Mouse (Mus musculus) layer of hippocampus, postnatal 10 days (tissue): Measurements from ENCODE around the gene Tapbpl. TPM values are rescaled to one million over a fixed set of nuclear protein-coding genes. Genes with fewer than 3 reads are reported as not detected.

Experiments used
- DNase-seq, 2 experiments: peaks; one replicate each; pipeline ENCODE4 v3.0.0; 2021; ENCODE audit warnings: low spot score in 2 of 2
- total RNA-seq, 2 experiments: library from RNA; stranded (reverse); gene quantifications; 2 replicates each; pipeline ENCODE4 v1.2.3; 2021

The Tapbpl gene
- total RNA-seq, 2 experiments from 2014 or later: 2.9 to 3.0 TPM

DNA sequence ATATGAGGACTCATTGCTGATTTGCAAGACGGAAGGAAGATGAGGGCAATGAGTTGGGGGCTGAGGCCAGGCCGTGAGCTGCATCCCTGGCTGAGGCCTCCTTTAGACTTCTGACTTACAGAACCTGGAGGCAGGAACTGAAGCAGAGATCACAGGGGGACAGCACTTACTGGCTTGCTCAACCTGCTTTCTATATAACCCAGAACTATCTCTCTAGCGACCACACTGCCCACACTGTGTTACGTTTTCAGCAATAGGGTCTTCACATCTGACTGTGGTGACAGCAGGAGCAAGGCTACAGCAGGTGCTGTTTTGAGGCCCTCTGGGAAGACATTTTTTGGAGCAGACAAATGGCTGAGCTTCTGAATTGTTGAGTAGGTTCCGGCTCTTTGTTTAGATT, 9.0 kb upstream of the Tapbpl start:
- DNase-seq: no peak

DNA sequence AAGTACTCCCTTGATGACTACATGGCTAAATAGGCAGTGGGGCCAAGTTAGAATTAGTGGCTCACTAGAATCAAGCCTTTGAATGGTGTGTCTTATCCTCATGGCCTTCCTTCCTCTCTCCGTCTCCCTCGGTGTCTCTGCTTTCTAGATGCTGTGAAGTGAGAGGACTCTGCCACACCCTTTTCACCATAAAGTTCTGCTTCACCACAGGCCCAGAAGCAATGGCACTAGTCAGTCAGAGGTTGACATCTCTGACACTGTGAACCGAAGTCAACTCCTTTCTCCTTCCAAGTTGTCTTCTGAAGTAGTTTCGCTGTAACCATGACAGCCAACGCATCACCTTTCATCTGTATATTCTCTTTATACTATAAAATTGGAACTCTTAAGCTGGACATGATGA, 7.9 kb upstream of the Tapbpl start:
- DNase-seq: no peak

DNA sequence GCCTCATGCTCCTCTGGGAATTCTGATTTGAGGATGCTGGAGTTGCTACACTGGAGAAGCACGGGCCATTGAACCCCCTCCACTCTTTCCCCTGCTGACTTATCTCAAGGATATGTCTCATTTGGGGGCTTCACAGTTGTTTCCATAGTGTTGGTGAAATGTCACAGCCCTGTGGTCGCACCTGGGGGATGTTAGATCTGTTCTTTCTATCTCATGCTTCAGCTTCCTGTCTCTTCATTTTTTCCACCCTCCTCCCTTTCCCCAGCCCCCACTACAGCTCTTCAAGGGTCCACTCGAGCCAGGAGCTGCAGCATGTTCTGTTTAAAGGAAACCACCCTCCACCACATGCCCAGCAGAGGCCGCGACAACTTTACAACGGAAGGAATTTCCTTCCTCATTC, 6.7 kb upstream of the Tapbpl start:
- DNase-seq: no peak

DNA sequence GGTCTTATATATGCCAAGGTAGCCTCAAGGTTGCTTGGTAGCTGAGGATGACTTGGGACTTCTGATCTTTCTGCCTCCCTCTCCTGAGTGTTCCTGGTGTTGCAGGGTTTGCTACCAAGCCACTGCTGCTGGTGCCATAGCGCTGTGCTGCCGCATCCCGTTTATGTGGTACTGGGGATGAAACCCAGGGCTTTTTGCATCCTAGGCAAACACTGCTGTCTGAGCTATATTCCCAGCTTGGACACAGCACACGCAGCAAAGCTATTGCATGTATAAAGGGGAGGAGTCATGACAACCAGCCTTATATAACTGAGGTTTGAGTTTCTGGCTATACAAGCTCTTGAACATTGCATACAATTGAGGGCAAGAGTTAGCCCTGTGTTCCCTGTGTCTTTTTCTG, 5.8 kb upstream of the Tapbpl start:
- DNase-seq: no peak

DNA sequence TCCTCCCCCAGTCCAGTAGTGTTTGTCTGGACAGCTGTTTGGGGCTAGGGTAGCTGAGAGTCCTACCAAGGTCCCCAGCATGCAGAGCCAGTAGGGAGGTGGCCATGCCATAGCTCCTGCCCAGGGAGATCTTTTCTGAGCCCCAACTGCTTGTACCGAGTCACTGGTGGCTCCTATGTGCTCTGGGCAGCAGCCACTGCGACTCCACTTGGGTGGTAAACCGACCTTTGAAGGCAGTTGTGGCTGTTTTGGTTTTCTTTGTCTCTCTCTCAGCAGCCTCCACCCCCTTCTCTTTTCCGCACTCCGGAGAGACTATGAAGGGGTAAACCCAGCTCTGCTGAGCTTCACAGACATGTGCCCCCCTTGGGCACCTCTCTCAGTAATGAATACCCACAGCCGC, 5.1 kb upstream of the Tapbpl start, which contains the start of gene Cd27:
Cd27 (minus strand) TSS at position 229 of the 400 bp plus-strand sequence.
- DNase-seq: no peak

DNA sequence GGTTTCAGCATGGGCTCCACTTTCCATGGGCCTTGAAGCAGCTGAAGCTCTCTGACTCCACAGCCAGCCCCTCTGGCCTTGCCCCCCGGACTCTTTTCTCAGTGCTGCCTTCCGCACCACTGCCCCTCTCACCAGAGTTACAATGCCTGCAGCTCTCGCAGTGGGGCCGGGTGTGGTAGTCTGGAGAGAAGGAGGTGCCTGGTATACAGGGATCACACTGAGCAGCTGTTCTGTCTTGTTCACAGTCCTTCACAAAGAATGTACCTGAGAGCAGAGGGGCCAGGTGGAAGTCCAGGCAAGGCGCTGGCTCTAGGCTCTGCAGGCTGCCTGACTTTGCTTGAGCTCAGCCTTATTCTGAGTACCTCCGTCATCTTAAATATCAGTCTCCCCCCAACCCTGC, 4.7 kb upstream of the Tapbpl start:
- no peak for DNase-seq

DNA sequence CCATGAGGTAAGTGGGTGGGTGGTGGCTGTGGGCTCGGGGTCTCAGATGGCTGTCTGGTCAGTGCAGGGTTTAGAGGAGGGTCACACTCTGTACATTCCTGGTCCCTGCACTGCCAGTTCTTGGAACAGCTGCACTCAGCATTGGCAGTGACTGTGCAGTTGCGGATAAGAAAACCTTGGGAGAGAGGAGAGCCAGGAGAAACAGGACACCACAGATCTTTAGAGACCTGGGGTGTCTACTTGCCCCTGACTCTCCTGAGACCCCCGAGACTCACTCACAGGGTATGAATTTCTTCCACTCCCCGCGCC, 2.8 kb upstream of the Tapbpl start:
- DNase-seq: no peak

DNA sequence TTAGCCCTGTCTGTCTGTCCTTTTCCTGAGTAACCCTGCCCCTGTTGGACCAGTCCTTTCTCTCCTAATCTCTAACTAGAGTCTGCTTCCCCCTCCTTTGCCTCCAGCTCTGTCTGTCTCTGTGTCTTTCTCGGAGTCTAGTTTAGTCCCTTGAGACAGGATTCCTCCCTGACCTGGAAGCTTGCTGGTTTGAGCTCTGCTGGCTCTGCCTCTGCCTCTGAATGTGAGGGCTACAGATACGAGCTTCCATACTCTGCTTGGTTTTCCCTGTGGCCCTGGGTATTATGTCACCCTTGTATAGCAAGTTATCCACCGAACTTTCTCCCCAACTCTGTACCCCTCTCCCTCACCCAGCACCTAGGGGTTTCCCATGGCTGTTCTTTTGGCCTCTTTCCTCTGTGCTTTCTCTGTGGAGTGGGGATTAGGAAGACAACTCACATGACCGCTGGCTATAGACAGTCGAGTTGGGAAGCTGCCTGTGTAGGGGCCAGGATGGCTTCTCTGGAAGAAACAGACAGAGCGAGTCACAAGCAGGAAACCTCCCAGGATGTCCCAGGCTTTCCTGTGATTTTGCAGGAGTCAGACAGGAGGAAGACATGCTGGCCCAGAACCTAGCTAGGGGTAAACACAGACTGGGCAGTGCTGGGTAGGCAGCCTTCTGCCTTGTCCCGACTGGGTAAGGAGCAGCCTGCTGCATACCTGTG, 2.3 kb upstream of the Tapbpl start:
- no peak for DNase-seq

DNA sequence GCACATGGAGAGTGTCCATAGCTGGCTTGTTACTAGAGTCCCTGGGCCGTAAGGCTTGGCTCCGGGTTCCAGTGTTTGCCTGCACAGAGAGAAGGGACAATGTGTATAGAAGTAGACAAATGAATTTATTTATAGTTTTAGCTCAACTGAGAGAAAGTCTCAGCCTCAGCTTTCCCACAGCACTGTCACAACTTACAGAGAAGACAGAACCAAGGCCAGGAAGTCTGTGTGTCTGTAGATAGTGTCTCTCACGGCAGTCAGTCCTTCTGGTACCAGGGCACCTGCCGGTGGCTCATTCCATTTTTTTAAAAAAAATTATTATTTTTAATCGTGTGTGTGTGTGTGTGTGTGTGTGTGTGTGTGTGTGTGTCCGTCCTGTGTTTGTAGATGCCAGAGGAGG, 856 bp upstream of the Tapbpl start:
- DNase-seq: no peak

DNA sequence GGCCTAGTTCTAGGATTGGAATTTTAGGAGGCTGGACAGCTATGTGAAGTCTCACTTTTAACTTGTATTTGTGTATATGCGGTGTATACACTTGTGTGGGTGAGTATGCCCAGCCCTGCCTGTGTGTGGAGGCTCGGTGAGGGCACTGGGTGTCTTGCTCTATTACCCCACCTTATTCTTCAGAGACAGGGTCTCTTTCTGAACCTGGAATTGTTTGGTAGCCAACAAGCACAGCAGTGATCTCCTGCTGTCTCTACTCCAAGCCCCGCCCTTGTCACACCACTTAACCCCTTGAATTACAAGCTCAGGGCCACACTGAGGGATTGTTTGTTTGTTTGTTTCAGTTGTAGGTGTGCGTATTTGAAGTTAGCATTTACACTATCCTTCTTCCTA, 381 bp upstream of the Tapbpl start:
- no peak for DNase-seq

DNA sequence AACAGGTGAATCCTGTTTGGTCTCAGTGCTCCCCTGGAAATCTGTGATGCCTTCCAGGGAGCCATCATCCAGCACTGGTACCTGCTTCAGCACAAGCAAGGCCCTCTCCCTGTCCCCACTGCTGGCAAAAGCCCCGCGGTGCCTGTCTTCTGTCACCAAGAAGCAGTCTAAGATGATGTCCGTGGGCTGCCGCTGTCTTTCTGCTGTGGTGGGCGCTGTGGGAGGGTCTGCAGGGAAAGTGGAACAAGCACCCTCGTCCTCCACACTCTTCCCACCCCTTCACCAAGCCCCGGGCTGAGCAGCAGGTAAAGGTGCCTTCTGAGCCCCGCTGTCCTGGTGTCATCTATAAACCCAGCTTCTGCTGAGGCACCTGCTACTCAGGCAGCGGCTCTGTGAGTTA, 1.1 kb downstream of the Tapbpl start:
- no peak for DNase-seq

DNA sequence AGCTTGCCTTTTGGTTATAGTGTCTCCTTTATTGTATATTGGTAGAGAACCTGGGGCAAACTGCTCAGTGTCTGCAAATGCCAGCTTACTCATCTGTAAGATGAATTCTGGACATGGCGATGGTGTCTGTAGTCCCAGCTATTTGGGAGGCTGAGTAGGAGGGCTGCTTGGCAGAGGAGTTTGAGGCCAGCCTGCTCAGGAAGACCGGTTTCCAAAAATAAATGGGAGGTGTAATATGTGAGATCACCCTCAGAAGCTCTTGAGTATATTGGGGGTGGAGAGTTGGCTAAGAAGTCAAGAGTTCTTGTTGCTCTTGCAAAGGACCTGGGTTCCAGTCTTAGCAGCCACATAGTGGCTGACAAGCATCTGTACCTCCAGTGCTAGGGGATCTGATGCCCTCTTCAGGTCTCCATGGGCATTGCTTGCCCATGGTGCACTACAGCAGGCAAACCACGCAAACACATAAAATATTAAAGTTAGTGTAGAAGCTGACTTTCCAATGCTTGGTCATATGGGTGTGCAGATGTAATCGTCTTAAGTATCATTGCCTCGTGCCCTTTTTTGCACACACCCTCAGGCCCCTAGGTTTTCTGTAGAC, 6.0 kb downstream of the Tapbpl start:
- no peak for DNase-seq

DNA sequence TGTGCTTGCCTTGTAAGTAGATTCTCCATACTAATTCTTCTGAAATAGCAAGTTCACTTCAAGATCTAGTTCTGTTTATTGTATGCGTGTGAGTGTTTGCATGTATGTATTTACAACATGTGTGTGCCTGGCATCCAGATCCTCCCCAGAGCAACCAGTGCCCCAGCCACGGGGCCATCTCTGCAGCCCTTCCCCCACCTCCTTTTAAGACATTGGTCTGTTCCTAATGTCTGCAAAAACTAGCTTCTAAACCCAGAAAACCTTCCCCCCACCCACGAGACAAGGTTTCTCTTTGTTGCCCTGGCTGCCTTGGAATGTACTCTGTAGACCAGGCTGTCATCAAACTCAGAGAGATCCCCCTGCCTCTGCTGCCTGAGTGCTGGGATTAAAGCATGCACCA, 9.1 kb downstream of the Tapbpl start:
- no peak for DNase-seq

DNA sequence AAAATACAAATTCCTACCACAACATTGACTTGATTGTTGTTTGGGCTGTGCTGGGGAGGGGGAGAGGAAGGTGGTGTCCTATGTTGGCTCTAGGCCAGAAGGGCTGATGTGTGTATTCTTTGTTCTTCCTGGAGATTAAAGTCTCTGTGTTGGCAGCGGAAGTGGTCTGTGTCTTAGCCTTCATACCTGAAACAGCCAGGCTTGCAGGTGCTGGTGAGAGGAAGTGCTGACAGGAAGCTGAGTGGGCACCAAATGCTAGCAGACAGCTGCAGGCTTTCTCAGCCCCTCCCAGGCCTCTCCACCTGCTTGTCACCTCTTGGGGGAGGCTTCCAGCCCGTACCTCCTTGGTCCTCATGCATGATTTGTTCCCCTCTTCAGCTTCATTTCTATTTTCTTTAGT, 9.5 kb downstream of the Tapbpl start:
- no peak for DNase-seq

DNA sequence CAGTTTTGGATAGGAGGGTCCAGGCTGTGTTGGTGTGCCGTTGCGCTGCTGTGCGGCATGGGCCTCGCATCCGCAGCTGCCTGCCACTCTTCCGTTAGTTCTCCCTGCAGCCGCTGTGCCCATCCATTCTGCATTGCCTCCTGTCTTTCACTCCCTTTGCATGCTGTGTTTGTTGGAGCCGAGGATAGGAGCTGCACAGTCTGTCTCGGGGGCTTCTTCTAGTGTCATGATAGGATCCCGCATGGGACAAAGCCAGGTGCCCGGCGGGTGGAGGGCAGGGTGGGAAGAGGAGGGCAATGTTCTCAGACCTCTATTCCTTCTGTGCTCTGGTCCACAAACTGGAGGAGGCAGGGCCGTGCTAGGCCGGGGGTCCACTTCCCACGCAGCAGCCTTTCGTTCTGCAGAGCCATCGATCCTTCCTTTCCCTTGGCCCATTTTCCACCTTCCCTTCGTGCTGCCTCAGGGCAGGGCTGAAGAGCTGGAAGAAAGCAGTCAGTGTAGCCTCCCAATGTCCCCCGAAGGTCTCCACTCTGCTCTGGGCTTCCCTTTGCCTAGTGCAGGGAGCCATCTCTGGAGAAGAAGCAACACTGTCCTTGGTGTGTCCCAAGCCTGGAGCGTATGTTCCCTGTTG, 10.4 kb downstream of the Tapbpl start:
- DNase-seq: no peak

DNA sequence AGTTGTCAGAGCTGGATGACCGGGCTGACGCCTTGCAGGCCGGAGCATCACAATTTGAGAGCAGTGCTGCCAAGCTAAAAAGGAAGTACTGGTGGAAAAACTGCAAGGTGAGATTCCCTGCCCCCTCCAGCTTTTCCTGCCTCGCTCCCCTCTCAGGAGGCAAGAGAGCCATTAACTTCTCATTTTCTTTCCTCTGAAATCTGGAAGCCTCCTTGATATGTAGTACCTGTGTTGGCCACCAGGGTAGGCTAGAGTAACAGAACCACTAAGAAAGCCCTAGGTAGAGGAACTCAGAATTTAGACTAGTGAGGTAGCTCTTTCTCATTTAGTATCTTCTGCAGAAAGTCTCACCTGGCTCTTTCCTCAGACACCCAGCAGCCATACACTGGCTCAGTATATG, 12.7 kb downstream of the Tapbpl start:
- peak; percentile 64 to 75 for DNase-seq

DNA sequence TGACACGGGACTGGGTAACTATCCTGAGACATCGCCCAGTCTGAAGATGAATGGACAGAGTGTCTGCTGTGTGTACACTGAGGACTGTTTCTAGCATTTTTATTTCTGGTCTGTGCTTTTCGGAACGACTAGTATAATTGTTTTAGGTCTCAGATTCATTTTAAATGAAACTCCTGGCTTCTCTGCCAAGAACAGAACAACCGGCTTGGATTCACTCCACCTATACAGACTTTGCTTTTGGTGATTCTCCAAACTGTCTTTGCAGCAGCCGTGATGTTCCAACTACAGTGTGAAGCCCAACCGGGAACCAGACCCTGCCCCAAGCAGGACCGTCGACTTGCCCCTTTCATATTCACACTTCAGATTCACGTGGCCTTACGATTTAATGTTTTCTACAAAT, 13.8 kb downstream of the Tapbpl start:
- DNase-seq: no peak

DNA sequence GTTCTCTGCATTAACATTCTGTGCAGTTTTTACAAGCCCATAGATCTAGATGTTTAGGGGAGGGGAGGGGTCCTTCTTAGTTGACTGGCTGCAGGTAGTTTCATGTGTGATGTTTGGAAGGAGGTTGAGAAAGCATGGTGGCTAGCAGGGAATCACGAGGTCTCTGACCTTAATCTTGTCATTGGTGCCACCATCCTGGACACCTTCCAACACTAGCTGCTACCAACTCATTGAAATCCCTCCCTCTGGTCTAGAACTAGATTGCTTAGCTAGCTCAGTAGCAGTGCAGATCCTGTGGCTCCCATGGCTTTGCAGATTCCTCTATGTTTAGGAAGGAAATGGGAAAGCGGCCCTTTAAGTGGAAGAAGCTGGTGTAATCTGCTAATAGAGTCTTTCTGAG, 14.8 kb downstream of the Tapbpl start:
- DNase-seq: no peak

DNA sequence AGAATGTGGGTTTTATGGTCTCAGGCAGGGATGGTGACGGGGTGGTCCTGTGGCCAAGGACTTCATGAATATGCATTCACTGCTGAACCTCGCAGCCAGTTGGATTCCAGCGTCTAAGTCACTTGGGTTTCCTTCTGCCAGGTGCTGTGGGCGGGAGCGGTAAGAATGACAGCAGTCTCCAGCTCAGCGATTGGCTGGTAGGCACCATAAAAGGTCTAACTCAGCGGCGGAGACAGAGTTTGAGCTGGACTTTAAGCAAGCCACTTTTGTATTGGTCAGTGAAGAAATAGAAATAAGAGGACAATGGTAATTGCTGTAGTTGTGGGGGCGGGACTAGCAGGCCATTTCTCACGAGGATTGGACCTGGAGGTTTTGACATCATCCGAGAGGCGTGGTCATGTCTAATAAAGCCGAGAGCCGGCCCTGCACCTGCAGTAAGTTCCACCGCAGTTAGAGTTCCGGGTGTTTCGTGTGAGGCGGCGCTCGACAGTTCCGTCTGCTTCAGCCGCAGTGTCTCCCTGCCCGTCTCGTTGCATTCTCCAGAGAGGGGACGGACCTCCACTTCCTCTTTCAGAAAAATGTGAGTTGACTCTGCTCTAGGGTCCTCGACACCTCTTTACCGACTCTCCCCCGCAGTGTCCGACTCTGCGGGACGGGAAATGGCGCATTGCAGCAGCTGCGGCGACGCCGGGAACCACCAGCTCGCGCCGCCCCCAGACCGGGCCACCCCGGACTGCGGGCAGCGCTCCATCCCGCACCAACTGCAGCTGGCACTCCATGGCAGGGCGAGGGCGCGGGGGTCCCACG, 16.3 kb downstream of the Tapbpl start, which contains the start of gene Vamp1:
Vamp1 (plus strand) TSS at position 404 of the 807 bp plus-strand sequence.
- DNase-seq: peak; percentile 87 to 90

DNA sequence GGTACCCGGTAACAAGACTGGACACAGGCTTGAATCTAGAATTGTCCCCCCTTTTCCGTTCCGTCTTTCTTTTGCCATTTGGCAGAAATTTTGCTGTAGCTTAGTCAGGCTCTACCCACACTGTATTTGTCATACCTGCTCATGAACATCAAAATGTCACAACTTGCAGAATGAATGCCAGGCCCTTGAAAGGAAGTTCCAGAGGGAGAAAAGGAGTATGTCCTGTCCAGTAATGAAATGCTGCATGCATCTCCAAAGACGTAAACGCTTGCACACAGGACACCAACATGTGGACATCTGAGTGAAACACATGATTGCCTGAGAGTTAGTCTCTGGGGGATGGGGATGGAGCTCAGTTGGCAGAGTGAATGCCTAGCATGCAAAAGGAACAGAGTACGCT, 17.9 kb downstream of the Tapbpl start:
- no peak for DNase-seq

DNA sequence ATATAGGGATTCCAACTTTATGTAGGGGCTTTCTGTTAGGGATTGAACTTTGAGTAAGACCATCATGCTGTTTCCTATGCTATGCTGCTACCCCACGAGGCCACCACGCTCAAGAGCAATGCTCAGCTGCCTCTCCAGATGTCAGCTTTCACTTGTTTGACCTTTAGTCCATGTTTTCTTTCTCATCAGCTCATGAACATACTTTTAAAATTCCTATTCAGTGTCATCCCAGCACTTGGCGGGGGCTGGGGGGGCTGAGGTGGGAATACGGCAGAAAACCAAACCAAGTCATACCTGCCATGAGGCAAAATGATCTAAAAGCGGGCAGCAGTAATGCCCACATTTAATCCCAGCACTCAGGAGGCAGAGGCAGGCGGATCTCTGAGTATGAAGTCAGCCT, 18.5 kb downstream of the Tapbpl start:
- no peak for DNase-seq

DNA sequence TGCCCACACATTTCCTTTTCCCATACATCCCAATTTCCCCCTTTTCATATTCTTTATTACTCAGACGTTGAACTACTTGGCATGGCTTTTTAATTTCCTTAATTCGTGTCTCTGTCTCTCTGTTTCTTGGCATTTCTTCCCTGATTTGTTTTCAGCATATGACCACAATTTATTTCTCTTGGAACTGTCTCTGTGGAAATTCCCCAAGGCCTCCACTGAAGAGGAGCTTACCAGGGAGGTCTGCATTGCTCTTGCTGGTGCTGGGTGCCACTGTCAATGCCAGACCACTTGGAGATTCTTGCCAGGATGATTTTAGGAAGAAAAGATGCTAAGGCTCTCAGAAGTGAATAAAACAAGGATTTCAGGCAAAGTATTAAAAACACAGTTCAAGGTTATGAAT, 19.0 kb downstream of the Tapbpl start:
- no peak for DNase-seq
